Mouse (Mus musculus): ENCODE measurements around the gene Pex14.
"Not testable (repeated sequence)": the region's sequence is repeated elsewhere in the genome, so short reads cannot be mapped to it uniquely, and the experiment has no call there.

Pex14 gene

GRCm38 (mm10) chr4:149123432-149123831 is 23.8 kb upstream of the Pex14 start:
- in situ Hi-C loops (cut with MboI; ENCODE audit: low pct_unique_long_range_greater_than_20kb in 1 of 2, low sequenced_read_pairs in 2 of 2, unreplicated experiment in 1 of 2): no loop called here

- in situ Hi-C loops (cut with MboI; ENCODE audit: low pct_unique_long_range_greater_than_20kb in 1 of 2, low sequenced_read_pairs in 2 of 2, unreplicated experiment in 1 of 2): not testable (repeated sequence)
Measured at GRCm38 (mm10) chr4:149119978-149120562, 20.4 kb upstream of the Pex14 start.

- in situ Hi-C loops (cut with MboI; ENCODE audit: low pct_unique_long_range_greater_than_20kb in 1 of 2, low sequenced_read_pairs in 2 of 2, unreplicated experiment in 1 of 2): no loop called here
Measured at GRCm38 (mm10) chr4:149103875-149104561, 4.3 kb upstream of the Pex14 start, which contains the start of gene Dffa. Gene Dffa, plus strand, starts transcription at chr4:149104146.

- in situ Hi-C loops (cut with MboI; ENCODE audit: low pct_unique_long_range_greater_than_20kb in 1 of 2, low sequenced_read_pairs in 2 of 2, unreplicated experiment in 1 of 2): no loop called here
Measured at GRCm38 (mm10) chr4:149101456-149101855, 1.8 kb upstream of the Pex14 start.

GRCm38 (mm10) chr4:149100449-149100848 is 773 bp upstream of the Pex14 start:
- in situ Hi-C loops (cut with MboI; ENCODE audit: low pct_unique_long_range_greater_than_20kb in 1 of 2, low sequenced_read_pairs in 2 of 2, unreplicated experiment in 1 of 2): not testable (repeated sequence)

- in situ Hi-C loops (cut with MboI; ENCODE audit: low pct_unique_long_range_greater_than_20kb in 1 of 2, low sequenced_read_pairs in 2 of 2, unreplicated experiment in 1 of 2): no loop called here
Measured at GRCm38 (mm10) chr4:149098571-149098970, 1.1 kb downstream of the Pex14 start.

- in situ Hi-C loops (cut with MboI; ENCODE audit: low pct_unique_long_range_greater_than_20kb in 1 of 2, low sequenced_read_pairs in 2 of 2, unreplicated experiment in 1 of 2): no loop called here
Measured at GRCm38 (mm10) chr4:149097956-149098355, 1.7 kb downstream of the Pex14 start.

- in situ Hi-C loops (cut with MboI; ENCODE audit: low pct_unique_long_range_greater_than_20kb in 1 of 2, low sequenced_read_pairs in 2 of 2, unreplicated experiment in 1 of 2): no loop called here
Measured at GRCm38 (mm10) chr4:149091364-149091763, 8.3 kb downstream of the Pex14 start.

GRCm38 (mm10) chr4:149085381-149085780 is 14.3 kb downstream of the Pex14 start:
- in situ Hi-C loops (cut with MboI; ENCODE audit: low pct_unique_long_range_greater_than_20kb in 1 of 2, low sequenced_read_pairs in 2 of 2, unreplicated experiment in 1 of 2): no loop called here

GRCm38 (mm10) chr4:149081528-149081927 is 18.1 kb downstream of the Pex14 start:
- in situ Hi-C loops (cut with MboI; ENCODE audit: low pct_unique_long_range_greater_than_20kb in 1 of 2, low sequenced_read_pairs in 2 of 2, unreplicated experiment in 1 of 2): no loop called here

GRCm38 (mm10) chr4:149080111-149080510 is 19.6 kb downstream of the Pex14 start:
- in situ Hi-C loops (cut with MboI; ENCODE audit: low pct_unique_long_range_greater_than_20kb in 1 of 2, low sequenced_read_pairs in 2 of 2, unreplicated experiment in 1 of 2): no loop called here

GRCm38 (mm10) chr4:149079629-149080028 is 20.0 kb downstream of the Pex14 start:
- in situ Hi-C loops (cut with MboI; ENCODE audit: low pct_unique_long_range_greater_than_20kb in 1 of 2, low sequenced_read_pairs in 2 of 2, unreplicated experiment in 1 of 2): no loop called here

- in situ Hi-C loops (cut with MboI; ENCODE audit: low pct_unique_long_range_greater_than_20kb in 1 of 2, low sequenced_read_pairs in 2 of 2, unreplicated experiment in 1 of 2): no loop called here
Measured at GRCm38 (mm10) chr4:149078261-149078660, 21.4 kb downstream of the Pex14 start.

GRCm38 (mm10) chr4:149075871-149076575 is 23.7 kb downstream of the Pex14 start:
- in situ Hi-C loops (cut with MboI; ENCODE audit: low pct_unique_long_range_greater_than_20kb in 1 of 2, low sequenced_read_pairs in 2 of 2, unreplicated experiment in 1 of 2): no loop called here

GRCm38 (mm10) chr4:149075073-149075472 is 24.6 kb downstream of the Pex14 start:
- in situ Hi-C loops (cut with MboI; ENCODE audit: low pct_unique_long_range_greater_than_20kb in 1 of 2, low sequenced_read_pairs in 2 of 2, unreplicated experiment in 1 of 2): no loop called here

GRCm38 (mm10) chr4:149066672-149067551 is 32.8 kb downstream of the Pex14 start:
- in situ Hi-C loops (cut with MboI; ENCODE audit: low pct_unique_long_range_greater_than_20kb in 1 of 2, low sequenced_read_pairs in 2 of 2, unreplicated experiment in 1 of 2): loop anchor here in 1 of 2 experiments (10.0 kb wide), 1 partner anchor 362 kb away; no protein-coding TSS in a partner anchor

- in situ Hi-C loops (cut with MboI; ENCODE audit: low pct_unique_long_range_greater_than_20kb in 1 of 2, low sequenced_read_pairs in 2 of 2, unreplicated experiment in 1 of 2): loop anchor here in 1 of 2 experiments (10.0 kb wide), 1 partner anchor 359 kb away; no protein-coding TSS in a partner anchor
Measured at GRCm38 (mm10) chr4:149064061-149064854, 35.4 kb downstream of the Pex14 start.
